Mouse (Mus musculus) thymus, postnatal 4 days (tissue): ENCODE data around the gene Clps.
"Not testable (repeated sequence)": the region's sequence is repeated elsewhere in the genome, so short reads cannot be mapped to it uniquely, and the experiment has no call there.

Experiments used
- DNase-seq: peaks from one replicate; pipeline ENCODE4 v3.0.0; 2021

Clps gene

DNA sequence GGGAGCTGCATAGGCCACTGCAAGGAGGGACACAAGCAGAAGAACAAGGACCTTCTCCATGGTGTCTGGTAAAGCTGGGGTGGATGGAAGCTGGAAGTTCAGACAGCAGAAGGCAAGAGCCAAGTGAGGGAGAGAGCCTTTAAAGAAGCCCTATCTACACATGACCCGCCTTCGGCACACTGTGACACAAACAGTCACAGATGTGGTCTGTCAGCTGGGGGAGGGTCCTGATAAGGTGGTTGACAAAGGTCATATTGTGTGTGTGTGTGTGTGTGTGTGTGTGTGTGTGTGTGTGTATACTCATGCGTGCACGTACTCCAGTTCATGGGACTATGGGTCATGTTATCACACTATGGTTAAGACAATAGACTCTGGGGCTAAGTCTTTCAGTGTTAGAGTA is at the start of gene Clps:
Gene Clps (minus strand): TSS at position 169 of the 400 bp plus-strand sequence.
- DNase-seq = no peak

DNA sequence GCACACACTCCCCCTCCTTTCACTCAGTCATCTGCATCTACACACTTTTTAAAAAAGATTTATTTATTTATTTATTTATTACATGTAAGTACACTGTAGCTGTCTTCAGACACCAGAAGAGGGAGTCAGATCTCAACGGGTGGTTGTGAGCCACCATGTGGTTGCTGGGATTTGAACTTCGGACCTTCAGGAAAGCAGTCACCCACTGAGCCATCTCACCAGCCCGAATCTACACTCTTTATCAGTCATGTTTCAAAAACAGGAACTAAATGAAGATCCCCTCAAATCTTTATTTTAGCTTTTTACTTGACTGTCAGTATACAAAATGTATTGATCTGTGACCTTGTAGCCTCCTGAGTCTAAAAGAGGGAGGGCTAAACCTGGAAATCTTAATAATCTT is 49.0 kb upstream of the Clps start:
- no peak for DNase-seq

DNA sequence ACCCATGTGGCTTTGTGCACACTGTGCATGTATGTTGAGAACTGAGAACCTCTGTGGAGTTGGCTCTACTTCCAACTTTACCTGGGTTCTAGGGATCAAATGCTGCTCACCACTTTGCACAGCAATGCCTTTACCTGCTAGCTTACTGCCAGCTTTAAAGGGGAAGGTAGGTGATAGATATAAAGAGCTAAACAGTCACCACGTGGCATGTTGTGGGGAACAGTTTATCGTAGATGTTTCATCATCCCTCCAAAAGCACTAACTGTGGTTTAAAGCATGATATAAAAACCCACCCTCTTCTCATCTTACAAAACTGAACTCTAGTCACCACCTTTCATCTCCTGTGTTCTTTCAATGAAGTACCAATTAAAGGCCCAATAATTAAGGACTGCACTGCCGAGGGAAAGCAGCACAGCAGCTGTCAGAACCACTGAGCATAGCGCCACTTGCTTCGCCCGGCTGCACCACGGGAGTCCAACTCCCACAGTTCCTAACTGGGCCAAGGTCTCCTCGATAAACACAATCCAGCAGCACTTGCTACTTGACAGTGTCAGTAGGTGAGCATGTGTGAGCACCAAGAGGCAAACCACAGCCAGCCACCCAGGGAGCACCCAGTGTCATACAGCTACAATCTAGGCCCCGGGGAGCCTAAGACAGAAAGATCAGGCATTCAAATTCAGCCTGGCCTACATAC is 41.1 kb upstream of the Clps start:
- no peak for DNase-seq

DNA sequence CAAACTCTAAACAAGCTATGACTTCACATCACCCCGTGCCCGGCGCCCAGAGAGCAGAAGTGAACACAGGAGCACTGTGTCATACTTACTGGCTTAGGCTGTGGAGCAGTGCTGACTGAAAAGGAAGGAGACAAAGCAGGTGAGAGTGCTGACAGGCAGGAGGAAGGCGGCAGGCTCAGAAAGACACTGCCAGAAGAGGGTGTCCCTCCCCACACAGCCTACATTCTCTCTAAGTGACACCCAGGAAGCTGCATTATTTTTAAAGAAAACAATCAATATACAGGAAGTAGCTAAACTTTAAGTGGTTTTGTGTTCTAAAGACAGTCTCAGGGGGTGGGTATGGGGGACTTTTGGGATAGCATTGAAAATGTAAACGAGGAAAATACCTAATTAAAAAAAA is 40.2 kb upstream of the Clps start:
- no peak for DNase-seq

DNA sequence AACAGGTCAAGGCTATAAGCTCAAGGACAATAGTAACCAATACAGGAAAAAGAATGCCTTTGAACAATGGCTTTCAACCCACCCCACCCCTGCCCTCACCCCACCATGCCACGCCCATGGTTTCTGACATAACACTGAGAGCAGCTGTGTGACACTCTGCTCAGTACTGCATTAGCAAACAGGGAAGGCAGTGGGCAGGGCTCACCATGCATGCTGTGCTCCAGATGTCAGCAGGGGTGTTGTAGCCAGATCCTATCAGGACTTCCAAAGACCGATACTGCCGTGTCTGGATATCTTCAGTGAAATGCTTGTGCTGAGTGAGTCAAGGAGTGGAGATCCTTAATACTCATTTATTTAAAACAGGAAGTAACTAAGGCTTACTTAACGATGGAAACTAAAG is 33.4 kb upstream of the Clps start:
- DNase-seq = no peak

GRCm38 (mm10) chr17:28592998-28593397 is 32.4 kb upstream of the Clps start:
- DNase-seq = peak; percentile 93

- DNase-seq = no peak
These were observed 30.9 kb upstream of the Clps start for GRCm38 (mm10) chr17:28591476-28591875.

GRCm38 (mm10) chr17:28590596-28590995 is 30.0 kb upstream of the Clps start:
- DNase-seq = no peak

- DNase-seq = no peak
These were observed 28.0 kb upstream of the Clps start for GRCm38 (mm10) chr17:28588591-28588990.

GRCm38 (mm10) chr17:28586509-28586908 is 25.9 kb upstream of the Clps start:
- no peak for DNase-seq

DNA sequence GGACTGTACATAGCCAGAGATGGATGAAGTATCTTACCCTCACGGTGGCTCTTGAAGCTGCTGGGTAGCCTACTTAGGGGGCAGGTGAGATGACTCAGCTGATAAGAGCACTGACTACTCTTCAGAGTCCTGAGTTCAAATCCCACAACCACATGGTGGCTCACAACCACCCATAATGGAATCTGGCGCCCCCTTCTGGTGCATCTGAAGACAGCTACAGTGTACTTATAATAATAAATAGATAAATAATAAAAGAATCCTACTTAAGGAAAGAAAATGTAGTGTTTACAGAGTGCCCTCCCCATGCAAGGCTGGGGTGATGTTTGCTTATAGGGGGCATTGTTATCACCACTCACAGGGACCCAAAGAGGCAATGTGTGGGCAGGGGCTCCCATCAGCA is 20.5 kb upstream of the Clps start:
- DNase-seq = no peak

- DNase-seq = peak; percentile 76
These were observed 19.8 kb upstream of the Clps start for GRCm38 (mm10) chr17:28580396-28580795.

GRCm38 (mm10) chr17:28575244-28576125 is 14.9 kb upstream of the Clps start, which contains the start of gene Lhfpl5:
TSS of gene Lhfpl5 (plus strand) at chr17:28575641.
- peak; percentile 86 for DNase-seq

DNA sequence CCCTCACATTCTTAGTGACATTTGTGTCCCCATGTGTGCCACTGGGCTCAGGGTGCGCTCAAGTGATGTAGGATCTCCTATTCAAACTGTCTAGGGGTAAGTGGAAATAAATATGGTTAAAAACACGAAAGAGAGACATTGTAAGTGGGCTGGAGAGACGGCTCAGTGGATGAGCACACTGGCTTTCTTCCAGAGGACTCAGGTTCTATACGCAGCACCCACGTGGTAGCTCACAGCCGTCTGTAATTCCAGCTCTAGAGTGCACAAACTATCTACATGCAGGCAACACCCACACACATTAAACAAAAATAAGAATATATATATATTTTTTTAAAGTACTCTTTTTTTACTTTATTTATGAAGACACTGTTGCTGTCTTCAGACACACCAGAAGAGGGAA is 12.4 kb upstream of the Clps start:
- no peak for DNase-seq

- no peak for DNase-seq
These were observed 12.0 kb upstream of the Clps start for GRCm38 (mm10) chr17:28572521-28572920.

- DNase-seq = no peak
These were observed 11.3 kb upstream of the Clps start for GRCm38 (mm10) chr17:28571868-28572267.

- no peak for DNase-seq
These were observed 7.0 kb upstream of the Clps start for GRCm38 (mm10) chr17:28567541-28567940.

DNA sequence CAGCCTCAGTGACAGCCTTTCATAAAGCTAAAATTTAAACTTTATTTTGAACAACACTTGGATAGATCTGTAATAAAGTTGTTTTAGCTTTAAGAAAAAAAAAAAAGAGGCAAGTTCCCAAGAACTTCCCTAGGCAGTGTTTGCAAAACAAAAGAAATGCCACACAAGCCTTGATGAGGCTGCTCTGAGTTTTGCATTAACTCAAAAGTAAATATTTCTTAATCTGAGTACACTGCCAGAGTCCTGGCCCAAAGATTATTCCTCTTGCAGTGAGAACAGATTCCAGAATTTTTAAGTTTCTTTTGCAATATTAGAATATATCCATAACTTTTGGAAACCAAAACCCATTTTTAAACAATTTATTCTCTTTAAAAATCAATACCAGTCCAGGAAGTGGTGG is 4.6 kb upstream of the Clps start:
- DNase-seq = no peak

DNA sequence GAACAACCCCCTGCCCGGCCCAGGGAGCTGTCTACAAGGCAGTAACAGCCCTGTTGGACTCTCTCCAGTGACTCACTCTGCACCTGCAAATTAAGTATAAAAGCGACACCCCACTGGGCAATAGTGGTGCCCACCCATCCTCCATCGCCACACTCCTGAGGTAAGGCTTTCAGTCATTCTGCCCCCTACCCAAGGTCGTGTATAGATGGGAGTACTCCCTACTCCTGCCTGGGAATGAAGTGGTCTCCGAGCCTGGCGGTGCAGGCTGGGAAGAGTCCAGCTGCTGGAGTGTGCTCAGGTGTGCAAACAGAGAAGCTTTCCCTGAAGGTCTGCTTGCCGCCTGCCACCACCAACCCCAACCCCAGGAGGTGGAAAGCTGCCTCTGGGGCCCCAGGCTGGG is 1.0 kb upstream of the Clps start:
- DNase-seq = no peak

GRCm38 (mm10) chr17:28557772-28558171 is 2.8 kb downstream of the Clps start:
- DNase-seq = no peak

GRCm38 (mm10) chr17:28556635-28557396 is 3.8 kb downstream of the Clps start:
- DNase-seq = no peak

GRCm38 (mm10) chr17:28554021-28554420 is 6.5 kb downstream of the Clps start:
- DNase-seq = not testable (repeated sequence)

DNA sequence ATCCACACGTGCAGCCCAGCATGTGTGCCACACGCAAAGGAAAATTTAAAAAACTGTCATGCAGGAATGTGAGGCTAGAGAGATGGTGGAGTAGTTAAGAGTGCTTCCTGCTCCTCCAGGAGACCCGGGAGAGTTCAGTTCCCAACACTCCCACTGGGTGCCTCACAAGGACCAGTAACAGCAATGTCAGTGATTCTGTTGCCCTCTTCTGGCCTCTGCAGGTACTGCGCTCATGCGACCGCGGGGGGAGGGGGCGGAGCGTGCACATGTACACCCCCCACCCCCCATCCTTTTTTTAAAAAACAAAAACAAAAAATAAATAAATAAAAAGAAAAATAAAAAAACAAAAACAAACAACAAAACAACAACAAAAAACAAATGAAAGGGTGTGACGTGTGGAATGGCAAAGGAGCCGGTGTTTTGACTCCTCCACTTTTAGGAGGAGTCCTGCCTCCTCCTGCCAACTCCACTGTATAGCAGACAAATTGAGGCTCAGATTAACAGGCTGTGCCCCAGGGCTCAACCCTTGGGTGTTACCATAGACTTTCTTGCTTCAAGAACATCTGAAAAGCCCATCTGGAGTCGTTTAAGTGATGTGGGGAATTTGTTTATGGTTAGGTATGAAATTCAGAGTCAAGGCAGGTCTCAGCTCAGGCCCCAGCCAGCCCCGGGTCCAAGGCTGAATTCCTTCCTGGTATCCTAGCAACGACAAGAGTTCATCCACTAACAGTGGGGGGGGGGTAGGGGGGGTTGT is 7.3 kb downstream of the Clps start:
- DNase-seq = peak; percentile 87
